Mouse (Mus musculus): ENCODE measurements around the gene Ly6g6d.
"Not testable (repeated sequence)": the region's sequence is repeated elsewhere in the genome, so short reads cannot be mapped to it uniquely, and the experiment has no call there.

Gene Ly6g6d

GRCm38 (mm10) chr17:35048149-35048931 lies 29.5 kb downstream of the Ly6g6d start:
- peak; percentile 33 to 42 for DNase-seq

- peak; percentile 67 to 89 for DNase-seq
Measured at GRCm38 (mm10) chr17:35047688-35048087, 30.2 kb downstream of the Ly6g6d start.

GRCm38 (mm10) chr17:35046681-35047455 lies 31.0 kb downstream of the Ly6g6d start, which contains the start of gene Msh5:
Gene Msh5 (minus strand): TSS chr17:35046745.
- DNase-seq, result peak; percentile 98

GRCm38 (mm10) chr17:35045807-35046680 lies 31.8 kb downstream of the Ly6g6d start:
- no peak for DNase-seq

GRCm38 (mm10) chr17:35044904-35045806 lies 32.7 kb downstream of the Ly6g6d start:
- no peak for DNase-seq

GRCm38 (mm10) chr17:35043794-35044193 lies 34.1 kb downstream of the Ly6g6d start:
- DNase-seq, result no peak

- no peak for DNase-seq
Measured at GRCm38 (mm10) chr17:35039121-35039873, 38.6 kb downstream of the Ly6g6d start.

- DNase-seq, result no peak
Measured at GRCm38 (mm10) chr17:35034896-35035295, 43.0 kb downstream of the Ly6g6d start.

- not testable (repeated sequence) for DNase-seq
Measured at GRCm38 (mm10) chr17:35033703-35034102, 44.2 kb downstream of the Ly6g6d start.

GRCm38 (mm10) chr17:35032323-35032870 lies 45.5 kb downstream of the Ly6g6d start:
- no peak for DNase-seq

GRCm38 (mm10) chr17:35031880-35032279 lies 46.0 kb downstream of the Ly6g6d start:
- DNase-seq, result no peak

- no peak for DNase-seq
Measured at GRCm38 (mm10) chr17:35031272-35031671, 46.6 kb downstream of the Ly6g6d start.

GRCm38 (mm10) chr17:35029691-35030532 lies 48.0 kb downstream of the Ly6g6d start:
- DNase-seq, result peak in 1 of 2 experiments; percentile 56

- DNase-seq, result no peak
Measured at GRCm38 (mm10) chr17:35028315-35028714, 49.5 kb downstream of the Ly6g6d start.

- no peak for DNase-seq
Measured at GRCm38 (mm10) chr17:35027277-35028068, 50.4 kb downstream of the Ly6g6d start, which contains the start of gene Sapcd1. Gene Sapcd1 (minus strand): TSS chr17:35028016.

- DNase-seq, result no peak
Measured at GRCm38 (mm10) chr17:35026206-35026605, 51.7 kb downstream of the Ly6g6d start.

GRCm38 (mm10) chr17:35024691-35025488 lies 53.0 kb downstream of the Ly6g6d start:
- no peak for DNase-seq

- no peak for DNase-seq
Measured at GRCm38 (mm10) chr17:35024261-35024660, 53.6 kb downstream of the Ly6g6d start.
